In the genomic region with DNA sequence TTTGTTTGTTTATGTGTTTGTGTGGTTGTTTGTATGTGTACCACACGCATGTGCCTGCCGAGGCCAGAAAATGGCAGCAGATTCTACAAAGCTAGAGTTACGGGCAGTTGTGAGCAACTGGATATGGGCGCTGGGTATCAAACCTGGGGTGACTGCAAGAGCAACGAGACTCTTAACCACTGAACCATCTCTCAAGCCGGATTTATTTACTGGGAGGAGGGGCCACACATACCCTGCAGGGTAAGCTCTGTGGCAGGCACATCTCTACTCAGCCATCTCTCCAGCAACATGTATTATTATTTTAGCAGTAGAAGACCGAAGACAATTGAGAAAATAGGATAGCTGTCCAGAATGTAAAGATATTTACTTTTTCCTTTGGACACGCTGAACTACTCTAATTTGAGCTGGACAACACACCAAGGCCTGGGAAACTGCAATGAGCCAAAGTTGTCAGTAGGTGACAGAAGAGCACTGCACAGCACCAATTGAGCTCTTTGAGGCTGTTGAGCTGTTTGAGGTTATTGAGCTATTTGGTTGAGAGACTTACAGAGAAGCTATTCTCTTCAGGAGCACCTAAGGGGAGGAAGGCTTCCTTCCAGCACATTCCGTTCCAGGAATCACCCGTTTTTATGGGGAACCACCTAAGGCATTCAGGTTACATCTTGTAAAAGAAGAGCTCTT, we compare ENCODE assay signal across 8 mouse cellular contexts.
DNase-seq lines count a peak whose midpoint lies in the region; ATAC-seq lines count a peak whose summit lies in the region.

No protein-coding gene starts in this region.

- H3K9ac ChIP-seq in embryonic facial prominence, embryonic 12.5 days = no peak overlapping the region
- no peak overlapping the region for H3K9ac ChIP-seq in heart, embryonic 15.5 days

- H3K36me3 ChIP-seq in embryonic facial prominence, embryonic 12.5 days = no peaks in the 10 kb centered on the region
- H3K36me3 ChIP-seq in heart, embryonic 15.5 days = no peaks in the 10 kb centered on the region

- DNase-seq in CD8-positive naive resting alpha-beta T cell, adult 2 months (ENCODE audit: low read depth in 2 of 2, low spot score in 2 of 2) = peak; percentile 12 to 35
- DNase-seq in adrenal gland, adult 8-10 months = peak; percentile 18
- peak; percentile 71 for DNase-seq in kidney, postnatal 10 days
- peak; percentile 15 to 20 for DNase-seq in lung, adult 18-20 months
- DNase-seq in ovary, postnatal 36 days (ENCODE audit: low spot score) = no peak

- no peak overlapping the region for H3K27ac ChIP-seq in embryonic facial prominence, embryonic 12.5 days
- peak overlapping the region; percentile 64; the same call in 1 of the 2 replicates for H3K27ac ChIP-seq in heart, embryonic 15.5 days

- H3K4me1 ChIP-seq in embryonic facial prominence, embryonic 12.5 days = no peaks in the 10 kb centered on the region
- H3K4me1 ChIP-seq in heart, embryonic 15.5 days (replicated peaks) = peaks cover 27% of the 10 kb centered on the region

- ATAC-seq in embryonic facial prominence, embryonic 12.5 days (ENCODE audit: insufficient number of reproducible peaks, insufficient read depth, low FRiP score, low TSS enrichment) = peak; percentile 47; the same call in 1 of the 2 replicates
- no peak; the same call in 1 of the 2 replicates for ATAC-seq in heart, embryonic 15.5 days (replicated peaks; ENCODE audit: insufficient number of reproducible peaks, insufficient read depth, low FRiP score, low read depth)
- peak; percentile 72 for ATAC-seq in neutrophil, adult 5-6 weeks (ENCODE audit: extremely low read depth, insufficient number of reproducible peaks, low FRiP score, poor library complexity, severe bottlenecking)

- WGBS in embryonic facial prominence, embryonic 12.5 days = 54% methylated on average over 10 of the region's 10 CpGs
- WGBS in heart, embryonic 15.5 days = 47% methylated on average over 10 of the region's 10 CpGs

- H3K27me3 ChIP-seq in embryonic facial prominence, embryonic 12.5 days = no peaks in the 10 kb centered on the region
- H3K27me3 ChIP-seq in heart, embryonic 15.5 days = no peaks in the 10 kb centered on the region

- H3K4me3 ChIP-seq in embryonic facial prominence, embryonic 12.5 days = no peak overlapping the region
- no peak overlapping the region for H3K4me3 ChIP-seq in heart, embryonic 15.5 days

- no peak overlapping the region for H3K4me2 ChIP-seq in embryonic facial prominence, embryonic 12.5 days (replicated peaks)
- H3K4me2 ChIP-seq in heart, embryonic 15.5 days = no peak overlapping the region

- H3K9me3 ChIP-seq in embryonic facial prominence, embryonic 12.5 days = no peaks in the 10 kb centered on the region
- H3K9me3 ChIP-seq in heart, embryonic 15.5 days (replicated peaks) = no peaks in the 10 kb centered on the region
